Mouse (Mus musculus) kidney, embryonic 16.5 days (tissue): Measurements from ENCODE around the gene Tmem268. TPM values are rescaled to one million over a fixed set of nuclear protein-coding genes. Genes with fewer than 3 reads are reported as not detected.

Experiments used
- ATAC-seq: fragments of 200-750 bp; cut with Nextera tagmentation; 2 replicates; pipeline ENCODE4 v1.8.0; 2017; ENCODE audit warnings: moderate TSS enrichment; ENCODE audit not compliant: low FRiP score, low TSS enrichment
- H3K27ac ChIP-seq: fragments of 300-500 bp; sonication (generic); 2 replicates; pipeline ENCODE4 v1.5.1; 2014; ENCODE audit warnings: low read length
- H3K27me3 ChIP-seq: fragments of 300-500 bp; sonication (generic); 2 replicates; pipeline ENCODE4 v1.6.1; 2014; ENCODE audit warnings: low read length, control low read depth, mixed read lengths; ENCODE audit not compliant: insufficient read depth
- H3K36me3 ChIP-seq: fragments of 300-500 bp; sonication (generic); 2 replicates; pipeline ENCODE4 v1.6.1; 2014; ENCODE audit warnings: low read length, control low read depth, mixed read lengths; ENCODE audit not compliant: insufficient read depth
- H3K4me1 ChIP-seq: fragments of 300-500 bp; sonication (generic); 2 replicates; pipeline ENCODE4 v1.6.1; 2014; ENCODE audit warnings: low read length, control low read depth, mixed read lengths; ENCODE audit not compliant: insufficient read depth
- H3K4me2 ChIP-seq: fragments of 300-500 bp; sonication (generic); replicated peaks from 2 replicates; pipeline ENCODE4 v1.6.1; 2014; ENCODE audit warnings: low read depth, low read length
- H3K4me3 ChIP-seq: fragments of 300-500 bp; sonication (generic); 2 replicates; pipeline ENCODE4 v1.5.1; 2014; ENCODE audit warnings: mild to moderate bottlenecking, low read length
- H3K9ac ChIP-seq: fragments of 300-500 bp; sonication (generic); replicated peaks from 2 replicates; pipeline ENCODE4 v1.6.1; 2014; ENCODE audit warnings: low read length
- H3K9me3 ChIP-seq: fragments of 300-500 bp; sonication (generic); 2 replicates; pipeline ENCODE4 v1.6.1; 2016; ENCODE audit warnings: low read length, control low read depth
- WGBS: fragments of 180-500 bp; shearing (Covaris S2); extraction: QIAGEN DNeasy Blood & Tissue Kit; methylation state at CpG from one replicate; pipeline ENCODE4 v1.1.7; 2014; 5-methylcytosine and 5-hydroxymethylcytosine counted together
- polyA plus RNA-seq: library from polyadenylated mRNA; unstranded; fragments of >200 nt; fragmentation: Nextera tagmentation; extraction: Ambion mirVana; gene quantifications from 2 replicates; pipeline ENCODE4 v1.2.1, GENCODE M21; 2015

Tmem268 gene
- polyA plus RNA-seq, 1 experiment from 2014 or later, result 6.6 TPM

DNA sequence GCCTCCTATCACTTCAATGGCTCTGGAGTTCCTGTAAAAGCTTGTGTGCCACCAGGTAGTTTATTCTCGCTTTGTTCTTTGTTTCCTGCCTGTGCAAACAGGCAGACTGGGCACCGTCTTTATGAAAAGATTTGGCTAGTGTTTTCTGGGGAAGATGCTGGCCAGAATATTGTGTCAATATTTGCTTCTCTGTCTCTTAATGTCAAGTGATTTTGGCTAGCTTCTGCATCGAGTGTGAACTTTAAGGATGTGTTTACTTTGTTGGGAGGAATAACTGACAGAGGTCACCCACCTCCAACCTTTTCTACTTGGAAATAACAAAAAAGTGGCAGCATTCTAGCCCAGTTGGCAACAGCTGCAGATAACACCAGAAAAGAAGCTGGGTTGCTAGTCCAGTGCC is 4.0 kb upstream of the Tmem268 start:
- WGBS, result 67% methylated on average over 3 of the region's 3 CpGs
- Histone ChIP-seq H3K9ac (no peak overlapping the region), H3K4me1 (peaks cover 27% of the 10 kb centered on the region), H3K9me3 (no peaks in the 10 kb centered on the region), H3K36me3 (peaks cover 36% of the 10 kb centered on the region), H3K4me3 (no peak overlapping the region), H3K4me2 (no peak overlapping the region), H3K27ac (no peak overlapping the region), H3K27me3 (no peaks in the 10 kb centered on the region)
- no peak for ATAC-seq

DNA sequence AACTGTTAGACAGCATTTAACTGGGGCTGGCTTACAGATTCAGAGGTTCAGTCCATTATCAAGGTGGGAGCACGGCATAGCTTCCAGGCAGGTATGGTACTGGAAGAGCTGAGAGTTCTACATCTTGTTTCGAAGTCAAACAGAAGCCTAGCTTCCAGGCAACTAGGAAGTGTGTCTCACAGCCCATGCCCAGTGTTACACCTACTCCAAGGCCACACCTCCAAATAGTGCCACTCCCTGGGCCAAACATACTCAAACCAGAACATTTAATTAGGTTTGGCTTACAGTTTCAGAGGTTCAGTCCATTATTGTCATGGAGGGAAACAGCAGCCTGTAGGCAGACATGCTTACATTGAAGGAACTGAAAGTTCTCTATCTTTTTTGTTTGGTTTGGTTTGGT is 3.5 kb upstream of the Tmem268 start:
- Histone ChIP-seq H3K27ac (no peak overlapping the region), H3K9me3 (no peaks in the 10 kb centered on the region), H3K27me3 (no peaks in the 10 kb centered on the region), H3K9ac (no peak overlapping the region), H3K4me2 (no peak overlapping the region), H3K4me1 (peaks cover 31% of the 10 kb centered on the region), H3K36me3 (peaks cover 35% of the 10 kb centered on the region), H3K4me3 (no peak overlapping the region)
- WGBS, result 95% methylated on average over 2 of the region's 2 CpGs
- no peak for ATAC-seq

DNA sequence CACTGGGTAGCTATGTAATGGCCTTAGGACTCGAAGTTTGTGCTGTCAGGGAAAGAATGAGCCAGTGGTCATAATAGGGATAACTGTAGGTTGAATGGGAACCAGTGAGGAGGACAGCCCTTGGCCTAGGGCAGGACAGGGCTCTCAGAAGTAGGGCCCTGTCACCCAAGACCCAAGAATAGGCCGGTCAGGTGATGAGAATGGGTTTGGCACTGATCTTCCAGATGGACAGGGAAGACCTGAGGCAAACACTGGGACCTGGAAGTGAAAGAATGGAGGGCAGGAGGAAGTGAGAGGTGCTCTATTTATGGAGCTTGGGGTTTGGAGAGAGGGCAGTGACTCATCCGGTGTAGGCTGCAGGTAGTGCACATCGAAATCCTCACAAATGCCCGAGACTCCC is 1.9 kb upstream of the Tmem268 start:
- no peak overlapping the region for H3K4me3 ChIP-seq
- H3K27me3 ChIP-seq, result no peaks in the 10 kb centered on the region
- 0 out of 2 replicates have a peak overlapping the region, but pooled peaks have one; percentile 27 for H3K9ac ChIP-seq
- H3K36me3 ChIP-seq, result peaks cover 24% of the 10 kb centered on the region
- no peak overlapping the region for H3K4me2 ChIP-seq
- no peaks in the 10 kb centered on the region for H3K9me3 ChIP-seq
- 62% methylated on average over 5 of the region's 5 CpGs for WGBS
- no peak for ATAC-seq
- H3K27ac ChIP-seq, result peak overlapping the region; percentile 54; the same call in 1 of the 2 replicates
- peaks cover 40% of the 10 kb centered on the region for H3K4me1 ChIP-seq

DNA sequence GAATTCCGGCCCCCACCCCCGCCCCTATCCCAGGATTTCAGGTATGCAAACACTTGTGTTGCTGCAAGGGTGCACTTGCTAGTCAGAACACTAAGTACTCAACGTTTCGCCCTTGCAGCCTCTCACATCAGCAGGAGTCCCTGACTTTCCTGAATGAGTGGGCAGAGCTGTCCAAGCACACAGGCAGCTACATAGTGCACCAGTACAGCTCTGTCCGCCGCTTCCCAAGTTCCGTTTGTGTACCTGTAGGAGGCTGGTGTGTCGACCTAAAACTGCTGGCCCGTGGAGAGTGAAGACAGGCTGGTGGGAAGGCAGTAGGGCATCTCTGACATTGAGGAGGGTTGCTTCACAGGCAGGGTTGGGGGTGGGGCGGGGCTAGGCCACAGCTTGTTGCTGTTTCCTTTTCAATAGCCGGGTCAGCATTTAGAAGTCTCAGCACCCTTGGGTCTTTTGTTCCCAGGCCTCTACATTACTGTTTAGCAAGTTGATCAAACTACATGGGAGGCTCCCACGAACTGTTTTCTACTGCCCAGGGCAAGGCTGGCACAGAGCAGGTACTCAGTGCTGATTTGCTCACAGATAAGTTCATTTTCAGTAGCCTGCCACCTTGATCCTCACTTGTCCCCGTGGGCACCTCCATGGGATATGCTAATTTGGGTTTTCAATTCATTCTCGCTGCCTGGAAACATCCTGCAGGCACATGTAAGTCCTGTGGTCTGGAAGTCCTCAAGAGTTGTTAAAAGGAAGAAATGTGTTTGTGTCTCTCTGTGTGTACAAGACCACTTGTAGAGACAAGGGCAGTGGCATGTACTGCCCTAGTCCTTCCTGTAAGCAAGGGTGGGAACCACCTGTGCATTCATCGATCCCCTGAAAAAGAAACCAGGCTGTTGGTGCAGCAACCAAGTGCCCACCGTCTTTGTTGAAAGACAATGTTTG is 1.2 kb upstream of the Tmem268 start:
- Histone ChIP-seq H3K36me3 (peaks cover 17% of the 10 kb centered on the region), H3K9me3 (no peaks in the 10 kb centered on the region), H3K4me2 (peak overlapping the region; percentile 88; the same call in 1 of the 2 replicates), H3K9ac (peak overlapping the region; percentile 82), H3K27ac (peak overlapping the region; percentile 54), H3K27me3 (no peaks in the 10 kb centered on the region), H3K4me3 (no peak overlapping the region), H3K4me1 (peaks cover 40% of the 10 kb centered on the region)
- peak; percentile 53 for ATAC-seq
- 31% methylated on average over 16 of the region's 16 CpGs for WGBS

DNA sequence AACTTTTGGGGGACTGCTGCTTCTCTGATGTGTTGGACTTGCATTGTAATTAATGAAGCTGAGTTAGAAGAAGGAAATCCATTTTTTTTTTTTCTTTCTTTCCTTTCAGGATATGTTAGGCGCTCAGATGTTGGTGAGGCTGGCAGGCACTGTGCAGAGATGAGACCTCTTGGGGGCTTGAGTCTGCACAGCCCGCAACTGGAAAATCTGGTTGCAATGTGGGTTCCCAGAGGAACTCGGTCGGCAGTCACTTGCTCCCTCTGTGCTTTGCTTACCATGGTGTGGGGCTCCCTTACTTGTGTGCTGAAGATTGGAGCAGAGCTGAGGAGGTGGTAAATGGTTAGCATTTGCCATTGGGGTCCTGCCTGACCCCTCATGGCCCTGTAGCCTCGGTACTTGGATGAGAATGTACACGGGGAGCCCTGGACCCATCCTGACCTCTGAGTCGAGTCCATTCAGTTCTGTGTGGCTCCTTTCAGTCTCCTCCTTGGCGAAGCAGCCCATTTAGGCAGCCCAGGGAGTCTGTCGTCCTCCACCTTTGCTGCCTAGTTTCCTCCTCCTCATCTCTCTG is 631 bp downstream of the Tmem268 start:
- Histone ChIP-seq H3K27me3 (no peaks in the 10 kb centered on the region), H3K9me3 (no peaks in the 10 kb centered on the region), H3K4me2 (peak overlapping the region; percentile 88), H3K9ac (peak overlapping the region; percentile 82), H3K27ac (peak overlapping the region; percentile 70; the same call in 1 of the 2 replicates), H3K36me3 (peaks cover 7% of the 10 kb centered on the region), H3K4me1 (peaks cover 40% of the 10 kb centered on the region), H3K4me3 (peak overlapping the region; percentile 68)
- peak; percentile 12; the same call in 1 of the 2 replicates for ATAC-seq
- 35% methylated on average over 9 of the region's 9 CpGs for WGBS

DNA sequence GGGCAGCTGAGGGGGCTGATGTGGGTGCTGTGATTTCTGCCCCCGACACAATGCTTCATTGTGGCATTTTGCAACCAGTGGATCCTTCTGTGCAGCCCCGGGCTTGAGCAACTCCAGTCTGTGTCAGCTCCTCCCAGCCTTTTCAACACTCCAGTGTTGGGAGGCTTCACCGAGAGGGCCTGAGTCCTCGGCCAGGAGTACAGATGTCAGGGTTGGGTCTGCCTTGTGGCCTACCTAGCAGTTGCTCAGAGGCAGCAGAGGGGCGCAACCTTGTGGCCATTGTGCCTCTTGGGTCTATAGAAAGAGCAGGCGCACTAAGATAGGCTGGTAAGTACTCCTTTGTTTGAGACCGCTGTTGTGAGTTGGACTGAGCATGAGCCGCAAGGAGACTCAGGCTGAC is 1.5 kb downstream of the Tmem268 start:
- Histone ChIP-seq H3K4me2 (no peak overlapping the region), H3K36me3 (peaks cover 2% of the 10 kb centered on the region), H3K27me3 (no peaks in the 10 kb centered on the region), H3K4me3 (no peak overlapping the region), H3K9me3 (no peaks in the 10 kb centered on the region), H3K4me1 (peaks cover 40% of the 10 kb centered on the region), H3K9ac (no peak overlapping the region), H3K27ac (no peak overlapping the region)
- 82% methylated on average over 8 of the region's 8 CpGs for WGBS
- ATAC-seq, result no peak

DNA sequence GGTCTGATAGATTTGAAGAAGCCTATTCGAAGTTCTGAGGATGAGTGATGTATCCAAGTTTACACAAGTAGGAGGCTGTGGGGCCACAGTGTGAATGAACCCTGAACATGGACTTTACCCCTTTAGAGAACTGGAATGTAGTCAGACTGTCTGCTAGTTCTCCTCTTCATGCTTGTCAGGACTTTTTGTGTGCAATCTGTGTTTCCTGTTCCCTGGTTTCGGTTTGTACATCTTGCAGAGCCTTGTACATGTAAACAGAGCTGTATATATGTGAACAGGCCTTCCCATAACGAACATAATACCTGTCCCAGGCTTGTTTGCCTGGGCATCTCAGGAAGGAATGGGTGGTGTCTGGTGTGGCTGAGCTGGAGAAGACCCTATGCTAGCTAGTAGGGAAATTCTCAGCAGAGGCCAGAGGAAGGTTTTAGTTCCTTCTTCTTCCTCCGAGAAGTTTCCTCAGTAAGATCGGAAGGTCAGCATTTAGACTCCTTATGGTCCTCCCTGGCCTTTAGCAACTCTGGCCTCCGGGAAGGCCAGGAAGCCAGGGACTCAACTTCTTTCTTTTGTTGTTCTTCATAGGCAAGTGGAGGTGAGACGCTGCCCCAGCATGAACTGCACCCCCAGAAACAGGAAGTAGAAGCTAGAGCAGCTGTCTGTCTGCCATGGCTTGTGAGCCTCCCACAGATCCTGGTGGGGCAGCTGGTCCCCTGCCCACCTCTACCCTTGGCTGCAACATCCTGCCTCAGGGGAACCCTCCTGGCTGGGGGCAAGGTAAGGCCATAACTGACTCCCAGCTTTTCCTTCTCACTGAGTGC is 3.5 kb downstream of the Tmem268 start:
- 52% methylated on average over 7 of the region's 7 CpGs for WGBS
- H3K4me3 ChIP-seq, result no peak overlapping the region
- no peaks in the 10 kb centered on the region for H3K9me3 ChIP-seq
- peaks cover 34% of the 10 kb centered on the region for H3K4me1 ChIP-seq
- ATAC-seq, result no peak
- H3K36me3 ChIP-seq, result no peaks in the 10 kb centered on the region
- H3K4me2 ChIP-seq, result no peak overlapping the region
- no peak overlapping the region for H3K9ac ChIP-seq
- no peaks in the 10 kb centered on the region for H3K27me3 ChIP-seq
- H3K27ac ChIP-seq, result no peak overlapping the region

DNA sequence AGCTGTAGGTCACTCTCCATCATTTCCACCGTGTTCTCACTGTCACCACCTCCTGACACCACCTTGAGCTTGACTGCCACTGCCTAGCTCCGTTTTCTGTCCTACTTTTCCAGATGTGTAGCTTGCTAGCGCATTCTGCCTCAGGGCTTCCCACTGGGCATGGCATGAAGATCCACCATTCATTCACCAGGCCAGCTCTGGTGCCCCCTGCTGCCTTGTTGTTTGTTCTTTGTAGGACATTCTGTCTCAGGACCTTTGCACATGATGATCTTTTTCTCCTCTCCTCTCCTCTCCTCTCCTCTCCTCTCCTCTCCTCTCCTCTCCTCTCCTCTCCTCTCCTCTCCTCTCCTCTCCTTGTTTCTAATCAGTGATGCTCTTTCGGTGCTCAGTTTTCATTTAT is 4.2 kb downstream of the Tmem268 start:
- H3K27ac ChIP-seq, result no peak overlapping the region
- 78% methylated on average over 4 of the region's 4 CpGs for WGBS
- H3K4me1 ChIP-seq, result peaks cover 27% of the 10 kb centered on the region
- H3K27me3 ChIP-seq, result no peaks in the 10 kb centered on the region
- no peak overlapping the region for H3K4me2 ChIP-seq
- H3K36me3 ChIP-seq, result no peaks in the 10 kb centered on the region
- no peaks in the 10 kb centered on the region for H3K9me3 ChIP-seq
- no peak overlapping the region for H3K4me3 ChIP-seq
- H3K9ac ChIP-seq, result no peak overlapping the region
- no peak for ATAC-seq

DNA sequence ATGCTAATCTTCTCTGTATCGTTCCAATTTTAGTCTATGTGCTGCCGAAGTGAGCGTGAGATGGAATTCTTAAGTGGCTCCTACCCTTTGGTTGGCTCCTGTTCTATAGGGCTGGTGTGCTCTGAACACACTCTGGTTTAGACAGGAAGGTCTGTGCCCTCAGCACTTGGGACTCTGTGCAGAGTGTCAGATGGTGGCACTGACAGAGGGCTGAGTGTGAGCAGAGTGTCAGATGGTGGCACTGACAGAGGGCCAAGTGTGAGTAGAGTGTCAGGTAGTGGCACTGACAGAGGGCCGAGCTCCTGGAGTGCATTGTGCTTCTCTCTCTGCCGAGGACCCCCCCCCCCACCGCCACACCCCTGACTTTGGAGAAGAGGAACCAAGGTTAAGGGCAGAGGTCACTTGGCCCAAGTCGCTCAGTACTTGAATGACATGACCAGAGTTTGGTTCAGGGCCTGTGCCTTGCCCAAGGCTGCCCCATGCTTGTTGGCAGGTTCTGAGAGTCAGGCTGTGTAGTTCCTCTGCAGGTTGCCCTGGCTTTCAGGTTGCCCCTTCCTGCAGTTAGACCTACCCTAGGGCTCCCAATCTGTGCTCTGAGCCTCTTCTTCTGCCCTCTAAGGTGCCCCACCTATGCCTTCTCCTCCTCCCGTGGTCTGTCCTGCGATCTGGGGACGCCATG is 9.3 kb downstream of the Tmem268 start:
- no peak overlapping the region for H3K4me3 ChIP-seq
- H3K27ac ChIP-seq, result no peak overlapping the region
- no peak overlapping the region for H3K9ac ChIP-seq
- peaks cover 9% of the 10 kb centered on the region for H3K4me1 ChIP-seq
- 92% methylated on average over 8 of the region's 10 CpGs for WGBS
- no peaks in the 10 kb centered on the region for H3K9me3 ChIP-seq
- H3K4me2 ChIP-seq, result no peak overlapping the region
- no peak for ATAC-seq
- H3K36me3 ChIP-seq, result no peaks in the 10 kb centered on the region
- H3K27me3 ChIP-seq, result no peaks in the 10 kb centered on the region
